Mouse (Mus musculus): ENCODE measurements at regions not wholly inside any gene's neighbourhood (a gene's known extent, or its start where the extent isn't known, plus 50 kb on each side); places are given as distances from the start of the nearest gene placed in this dataset.

- no peak for TF ChIP-seq POLR2A (IDR thresholded peaks at IDR 0.05; ENCODE audit: low read depth, low read length)
- no peak for TF ChIP-seq CTCF (conservative IDR thresholded peaks at IDR 0.05; ENCODE audit: insufficient read depth, insufficient read length, low read depth, low read length)
Measured at GRCm38 (mm10) chr6:31011407-31012020, 52.6 kb upstream of the Klf14 start.

Data from kidney, adult 2 months (tissue).